Mouse (Mus musculus): Measurements from ENCODE around the gene Sun2.

The Sun2 gene

GRCm38 (mm10) chr15:79755977-79756625, 13.8 kb upstream of the Sun2 start:
- DNase-seq (ENCODE audit: inconsistent age in 2 of 2, low spot score in 1 of 2), result no peak

- DNase-seq (ENCODE audit: inconsistent age in 2 of 2, low spot score in 1 of 2), result no peak
Observed at GRCm38 (mm10) chr15:79755176-79755575, 12.8 kb upstream of the Sun2 start.

GRCm38 (mm10) chr15:79753873-79754272, 11.5 kb upstream of the Sun2 start:
- DNase-seq (ENCODE audit: inconsistent age in 2 of 2, low spot score in 1 of 2), result no peak

- no peak for DNase-seq (ENCODE audit: inconsistent age in 2 of 2, low spot score in 1 of 2)
Observed at GRCm38 (mm10) chr15:79753420-79753752, 11.1 kb upstream of the Sun2 start.

GRCm38 (mm10) chr15:79752742-79753419, 10.5 kb upstream of the Sun2 start:
- peak; percentile 79 to 91 for DNase-seq (ENCODE audit: inconsistent age in 2 of 2, low spot score in 1 of 2)

- DNase-seq (ENCODE audit: inconsistent age in 2 of 2, low spot score in 1 of 2), result no peak
Observed at GRCm38 (mm10) chr15:79751772-79752171, 9.4 kb upstream of the Sun2 start.

GRCm38 (mm10) chr15:79750266-79750665, 7.9 kb upstream of the Sun2 start:
- DNase-seq (ENCODE audit: inconsistent age in 2 of 2, low spot score in 1 of 2), result no peak

GRCm38 (mm10) chr15:79749162-79749561, 6.8 kb upstream of the Sun2 start:
- no peak for DNase-seq (ENCODE audit: inconsistent age in 2 of 2, low spot score in 1 of 2)

- no peak for DNase-seq (ENCODE audit: inconsistent age in 2 of 2, low spot score in 1 of 2)
Observed at GRCm38 (mm10) chr15:79747998-79748397, 5.7 kb upstream of the Sun2 start.

- no peak for DNase-seq (ENCODE audit: inconsistent age in 2 of 2, low spot score in 1 of 2)
Observed at GRCm38 (mm10) chr15:79745883-79746282, 3.5 kb upstream of the Sun2 start.

- no peak for DNase-seq (ENCODE audit: inconsistent age in 2 of 2, low spot score in 1 of 2)
Observed at GRCm38 (mm10) chr15:79745312-79745711, 3.0 kb upstream of the Sun2 start.

GRCm38 (mm10) chr15:79744742-79745141, 2.4 kb upstream of the Sun2 start:
- no peak for DNase-seq (ENCODE audit: inconsistent age in 2 of 2, low spot score in 1 of 2)

- no peak for DNase-seq (ENCODE audit: inconsistent age in 2 of 2, low spot score in 1 of 2)
Observed at GRCm38 (mm10) chr15:79744001-79744400, 1.7 kb upstream of the Sun2 start.

GRCm38 (mm10) chr15:79742706-79743023, 329 bp upstream of the Sun2 start:
- DNase-seq (ENCODE audit: inconsistent age in 2 of 2, low spot score in 1 of 2), result no peak

GRCm38 (mm10) chr15:79741173-79741858, 1.0 kb downstream of the Sun2 start:
- DNase-seq (ENCODE audit: inconsistent age in 2 of 2, low spot score in 1 of 2), result peak in 1 of 2 experiments; percentile 50

- no peak for DNase-seq (ENCODE audit: inconsistent age in 2 of 2, low spot score in 1 of 2)
Observed at GRCm38 (mm10) chr15:79740739-79741138, 1.6 kb downstream of the Sun2 start.

- DNase-seq (ENCODE audit: inconsistent age in 2 of 2, low spot score in 1 of 2), result peak in 1 of 2 experiments; percentile 46
Observed at GRCm38 (mm10) chr15:79734311-79734710, 8.0 kb downstream of the Sun2 start.

GRCm38 (mm10) chr15:79733640-79734039, 8.7 kb downstream of the Sun2 start:
- no peak for DNase-seq (ENCODE audit: inconsistent age in 2 of 2, low spot score in 1 of 2)

GRCm38 (mm10) chr15:79733192-79733591, 9.1 kb downstream of the Sun2 start:
- no peak for DNase-seq (ENCODE audit: inconsistent age in 2 of 2, low spot score in 1 of 2)

- peak in 1 of 2 experiments; percentile 38 for DNase-seq (ENCODE audit: inconsistent age in 2 of 2, low spot score in 1 of 2)
Observed at GRCm38 (mm10) chr15:79731554-79731953, 10.8 kb downstream of the Sun2 start.

GRCm38 (mm10) chr15:79728731-79729388, 13.5 kb downstream of the Sun2 start:
- DNase-seq (ENCODE audit: inconsistent age in 2 of 2, low spot score in 1 of 2), result peak; percentile 44 to 64

- no peak for DNase-seq (ENCODE audit: inconsistent age in 2 of 2, low spot score in 1 of 2)
Observed at GRCm38 (mm10) chr15:79728311-79728710, 14.0 kb downstream of the Sun2 start.

Measured in adrenal gland, adult (tissue).